Mouse (Mus musculus): ENCODE measurements around the gene Tdrd3. TPM values are rescaled to one million over a fixed set of nuclear protein-coding genes. Genes with fewer than 3 reads are reported as not detected.

Tdrd3 gene
- total RNA-seq, 2 experiments from 2014 or later: 31.3 to 32.7 TPM

DNA sequence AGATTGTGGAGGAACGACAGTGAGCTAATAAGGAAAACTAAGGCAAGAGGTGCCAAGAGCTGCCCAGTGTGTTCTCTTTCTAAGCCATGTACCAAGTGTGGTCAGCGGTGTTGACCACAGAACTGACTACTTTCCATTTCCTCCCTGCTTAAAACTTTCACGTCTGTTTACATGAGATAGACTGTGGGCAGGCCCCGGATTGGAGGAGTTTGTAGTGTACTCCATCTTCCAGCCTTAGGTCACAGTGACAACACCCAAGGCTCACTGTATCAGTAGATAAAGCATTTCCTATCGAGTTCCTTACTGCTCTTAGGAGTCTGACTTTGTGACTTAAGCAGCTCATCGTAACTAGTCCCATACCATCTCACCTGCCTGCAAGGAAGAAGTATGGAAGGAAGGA lies 133.5 kb downstream of the Tdrd3 start:
- no peak for ATAC-seq (replicated peaks; ENCODE audit: low FRiP score, poor library complexity, severe bottlenecking)

GRCm38 (mm10) chr14:87552211-87552610 lies 135.8 kb downstream of the Tdrd3 start:
- ATAC-seq (replicated peaks; ENCODE audit: low FRiP score, poor library complexity, severe bottlenecking): no peak

- ATAC-seq (replicated peaks; ENCODE audit: low FRiP score, poor library complexity, severe bottlenecking): no peak
These were observed 147.4 kb downstream of the Tdrd3 start for GRCm38 (mm10) chr14:87563841-87564240.

DNA sequence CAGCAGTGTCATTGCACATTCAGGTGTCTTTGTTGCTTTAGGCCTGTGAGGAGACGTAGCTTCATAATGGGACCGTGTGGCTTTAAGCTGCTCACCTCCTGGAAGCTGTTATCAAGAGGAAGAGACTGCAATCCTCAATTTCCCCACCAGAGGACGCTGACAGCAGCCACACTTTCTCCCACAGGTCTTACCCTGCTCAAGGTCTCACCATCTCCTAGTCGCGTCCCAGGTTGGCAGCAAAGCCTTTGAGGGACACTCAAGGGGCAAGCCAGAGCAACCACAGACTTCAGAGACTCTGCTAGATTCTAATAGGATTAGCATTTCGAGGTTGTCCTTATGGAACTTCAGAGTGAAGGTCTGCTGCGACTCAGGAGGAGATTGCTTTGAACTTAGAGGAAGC lies 149.8 kb downstream of the Tdrd3 start:
- ATAC-seq (replicated peaks; ENCODE audit: low FRiP score, poor library complexity, severe bottlenecking): no peak

GRCm38 (mm10) chr14:87567034-87567461 lies 150.6 kb downstream of the Tdrd3 start:
- ATAC-seq (replicated peaks; ENCODE audit: low FRiP score, poor library complexity, severe bottlenecking): no peak

GRCm38 (mm10) chr14:87567626-87568446 lies 151.4 kb downstream of the Tdrd3 start:
- ATAC-seq (replicated peaks; ENCODE audit: low FRiP score, poor library complexity, severe bottlenecking): no peak

- no peak for ATAC-seq (replicated peaks; ENCODE audit: low FRiP score, poor library complexity, severe bottlenecking)
These were observed 152.0 kb downstream of the Tdrd3 start for GRCm38 (mm10) chr14:87568447-87568908.

DNA sequence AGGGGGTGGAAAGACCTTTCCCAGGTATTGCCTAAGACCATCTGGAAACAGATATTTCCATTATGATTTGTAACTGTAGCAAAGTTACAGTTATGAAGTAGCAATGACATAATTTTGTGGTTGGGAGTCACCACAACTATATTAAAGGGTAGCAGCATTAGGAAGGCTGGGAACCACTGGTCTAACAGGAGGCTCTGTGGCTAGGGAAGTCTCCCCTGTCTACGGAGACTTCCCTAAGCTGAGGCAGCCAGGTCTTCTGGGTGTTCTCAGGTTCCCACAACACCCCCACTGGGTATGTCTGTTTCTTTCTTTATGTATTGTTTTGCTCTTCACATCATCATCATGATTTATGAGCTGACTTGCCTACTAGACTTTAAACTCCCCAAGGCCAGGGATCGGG lies 153.0 kb downstream of the Tdrd3 start:
- no peak for ATAC-seq (replicated peaks; ENCODE audit: low FRiP score, poor library complexity, severe bottlenecking)

GRCm38 (mm10) chr14:87572453-87572852 lies 156.0 kb downstream of the Tdrd3 start:
- no peak for ATAC-seq (replicated peaks; ENCODE audit: low FRiP score, poor library complexity, severe bottlenecking)

DNA sequence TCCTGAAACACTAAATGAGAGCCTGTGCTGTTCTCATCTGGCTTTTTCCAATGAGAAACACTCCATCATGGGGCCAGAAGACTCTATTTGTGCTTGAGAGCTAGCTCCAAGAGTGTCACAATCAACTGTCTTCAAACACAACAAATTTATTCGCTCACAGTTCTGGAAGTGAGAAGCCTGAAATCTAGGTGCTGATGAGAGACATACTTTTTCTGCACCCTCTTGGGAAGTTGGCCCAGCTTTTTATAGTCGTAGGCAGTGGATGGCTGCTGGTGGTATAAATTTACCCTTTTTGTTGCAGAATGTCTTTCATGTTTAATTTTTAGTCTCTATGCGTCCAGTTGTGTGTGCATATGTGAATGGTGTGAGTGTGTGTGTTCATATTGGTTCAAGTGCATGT lies 166.2 kb downstream of the Tdrd3 start:
- no peak for ATAC-seq (replicated peaks; ENCODE audit: low FRiP score, poor library complexity, severe bottlenecking)
